Mouse (Mus musculus): ENCODE results near the gene Clptm1.
A peak's percentile ranks its signal among the peaks of the same experiment; 100 is the strongest.
"Not testable (repeated sequence)": the region's sequence is repeated elsewhere in the genome, so short reads cannot be mapped to it uniquely, and the experiment has no call there.

Clptm1 gene

DNA sequence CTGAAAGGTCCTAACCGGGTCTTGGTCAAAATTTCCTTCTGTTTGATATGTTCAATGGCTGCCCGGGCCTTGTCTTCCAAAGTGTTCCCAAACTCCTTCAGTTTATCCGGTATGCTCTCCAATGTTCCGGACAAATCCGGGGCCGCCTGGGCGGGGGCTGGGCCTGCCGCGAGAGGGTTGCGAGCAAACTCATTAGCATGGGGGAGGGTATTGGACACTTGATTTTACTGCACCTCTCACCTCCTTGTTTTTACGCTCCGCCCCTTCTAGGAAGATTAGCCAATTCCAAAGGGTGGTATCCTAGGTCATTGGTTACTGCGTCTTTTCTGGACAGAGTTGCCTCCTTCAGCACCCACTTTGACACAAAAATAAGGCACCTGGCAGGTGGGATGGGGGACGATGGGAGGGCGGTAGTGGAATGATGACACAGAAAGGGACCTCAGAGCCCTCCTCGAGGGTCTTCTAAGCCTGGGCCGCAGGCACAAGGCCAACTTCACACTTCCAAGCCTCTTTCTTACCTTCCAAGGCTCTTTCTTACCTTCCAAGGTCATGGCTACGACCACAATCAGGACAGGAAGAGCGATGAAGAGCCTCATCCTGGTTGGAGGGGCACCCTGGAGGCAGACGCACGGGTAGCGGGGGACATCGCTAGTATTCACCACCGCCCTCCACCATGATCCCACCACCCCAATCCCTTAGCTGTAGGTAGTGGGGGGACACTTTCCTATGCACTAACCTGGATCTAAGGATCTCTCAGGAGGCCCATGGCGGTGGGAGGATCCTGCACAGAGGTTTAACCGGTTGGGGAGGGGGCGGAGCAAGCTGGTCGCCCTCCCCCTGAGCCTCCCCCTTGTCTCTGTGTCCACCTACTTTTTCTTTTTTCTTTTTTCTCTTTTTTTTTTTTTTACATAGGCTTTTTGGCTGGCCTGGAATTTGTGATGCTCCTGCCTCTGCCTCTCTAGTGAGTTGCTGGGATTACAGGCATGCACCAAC lies 27.3 kb upstream of the Clptm1 start, which contains the start of gene Apoc1:
Apoc1 (minus strand) TSS at position 788 of the 993 bp plus-strand sequence.
- no peak for DNase-seq (ENCODE audit: inconsistent ontology term)

DNA sequence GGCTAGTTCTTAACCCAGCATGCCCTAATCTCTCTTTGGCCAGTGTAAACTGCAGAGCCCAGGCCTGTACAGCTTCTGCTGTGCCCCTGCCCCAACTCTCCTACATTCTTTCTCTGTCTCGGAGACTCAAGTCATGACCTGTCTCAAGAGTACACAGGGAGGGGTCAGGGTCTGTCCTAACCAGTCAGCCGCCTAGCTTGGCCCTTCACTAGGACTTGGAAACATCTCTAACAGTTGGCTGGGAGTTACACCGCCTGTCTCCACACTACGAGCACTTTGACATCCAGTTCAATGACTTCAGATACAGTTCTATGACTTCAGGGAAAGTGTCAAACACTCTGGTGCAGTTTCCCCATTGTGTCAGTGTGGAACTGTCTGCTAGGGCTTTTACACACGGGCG lies 26.6 kb upstream of the Clptm1 start:
- no peak for DNase-seq (ENCODE audit: inconsistent ontology term)

DNA sequence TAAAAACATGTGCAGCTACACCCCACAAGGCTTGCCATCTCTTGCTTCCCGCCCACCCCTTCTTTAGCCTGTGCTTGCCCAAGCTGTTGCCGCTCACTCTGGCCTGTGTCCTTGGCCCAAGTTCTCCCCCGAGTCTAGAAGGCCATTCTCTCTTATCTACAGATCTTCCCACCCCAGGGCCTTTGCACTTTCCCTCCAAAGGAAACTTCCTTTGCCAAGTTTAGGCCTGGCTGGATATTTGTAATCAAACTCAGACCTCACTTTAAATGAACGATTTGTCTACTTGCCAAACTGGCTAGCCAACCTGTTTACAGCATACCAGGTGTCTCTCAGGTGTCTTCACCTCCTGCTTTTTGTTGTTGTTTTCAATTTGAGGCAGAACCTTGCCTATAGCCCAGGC lies 26.0 kb upstream of the Clptm1 start:
- no peak for DNase-seq (ENCODE audit: inconsistent ontology term)

DNA sequence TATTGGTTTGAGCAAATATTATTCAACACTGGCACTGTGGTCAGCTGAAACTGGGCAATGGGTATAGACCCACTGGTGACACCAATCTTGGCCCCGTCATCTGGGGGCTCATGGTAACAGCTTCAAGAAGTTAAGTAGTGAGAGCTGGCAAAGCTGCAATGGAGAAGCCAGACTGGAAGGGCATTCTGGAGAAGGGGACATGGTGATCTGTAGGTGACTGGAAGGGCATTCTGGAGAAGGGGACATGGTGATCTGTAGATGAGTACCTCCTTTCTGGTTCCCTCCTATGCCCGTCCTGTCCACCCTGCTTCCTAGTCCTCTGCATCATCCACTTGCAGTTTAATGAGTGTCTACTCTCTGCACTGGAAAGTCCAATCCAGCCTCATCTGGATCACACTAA lies 23.8 kb upstream of the Clptm1 start:
- no peak for DNase-seq (ENCODE audit: inconsistent ontology term)

DNA sequence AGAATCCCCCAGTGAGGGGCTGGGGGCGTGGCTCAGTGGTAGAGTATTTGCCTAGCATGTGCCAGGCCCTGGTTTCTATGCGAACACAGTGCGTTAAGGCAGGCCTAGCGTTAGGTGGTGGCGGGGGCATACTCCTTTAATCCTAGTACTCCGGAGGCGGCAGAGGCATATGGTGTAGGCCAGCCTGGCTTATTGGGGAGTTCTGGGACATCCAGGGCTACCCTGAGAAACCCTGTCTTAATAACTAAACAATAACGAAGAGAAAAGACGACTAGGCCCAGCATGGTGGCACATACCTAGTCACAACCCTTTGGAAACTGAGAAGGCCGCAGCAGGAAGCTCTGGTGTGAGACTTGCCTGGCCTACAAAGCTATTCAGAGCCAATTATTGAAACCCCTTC lies 23.3 kb upstream of the Clptm1 start:
- DNase-seq (ENCODE audit: inconsistent ontology term) = no peak

DNA sequence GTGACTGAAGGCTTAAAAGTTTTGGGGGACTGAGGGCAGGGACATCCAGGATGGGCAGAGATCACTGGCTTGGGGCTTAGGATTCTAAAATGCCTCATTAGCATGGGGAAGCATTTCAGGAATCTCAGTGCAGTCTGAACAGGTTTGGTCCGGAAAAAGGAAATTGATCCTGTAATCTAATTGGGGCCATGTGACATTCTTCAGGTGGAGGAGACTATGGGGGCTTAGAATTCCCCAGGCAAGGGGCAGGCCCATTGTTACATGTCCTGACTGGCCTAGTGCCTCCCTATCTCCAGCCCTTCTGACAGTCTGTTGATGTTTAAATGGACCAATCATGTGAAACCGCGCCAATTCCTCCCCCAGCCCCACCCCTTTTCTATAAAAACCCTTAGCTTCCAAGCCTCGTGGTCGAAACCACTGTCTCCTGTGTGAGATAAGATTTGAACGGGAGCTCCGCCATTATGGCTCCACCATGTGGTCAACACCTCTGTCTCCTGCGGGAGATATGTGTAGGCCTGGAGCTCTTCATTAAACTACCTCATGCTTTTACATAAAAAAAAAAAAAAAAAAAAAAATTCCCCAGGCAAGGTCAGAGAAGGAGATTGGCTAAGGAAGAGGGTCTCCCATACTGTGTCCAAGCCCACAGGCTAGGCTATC lies 22.2 kb upstream of the Clptm1 start:
- not testable (repeated sequence) for DNase-seq (ENCODE audit: inconsistent ontology term)

DNA sequence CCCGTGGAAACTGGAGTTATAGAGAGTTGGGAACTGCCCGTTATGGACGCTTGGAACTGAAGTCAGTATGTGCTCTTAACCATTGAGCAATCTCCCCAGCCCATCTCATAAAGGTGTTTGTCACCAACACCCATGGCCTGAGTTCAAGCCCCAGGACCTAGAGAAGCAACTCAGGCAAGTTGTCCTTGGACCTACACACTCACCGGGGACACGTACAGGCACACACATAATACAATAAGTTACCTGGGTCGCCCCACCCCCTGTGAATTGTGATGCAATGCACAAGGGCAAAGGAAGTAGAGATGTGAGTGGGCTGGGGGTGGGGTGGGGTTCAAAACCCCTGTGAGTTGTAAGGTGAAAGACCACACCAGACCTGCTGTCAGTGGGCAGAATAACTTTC lies 21.7 kb upstream of the Clptm1 start:
- DNase-seq (ENCODE audit: inconsistent ontology term) = no peak

DNA sequence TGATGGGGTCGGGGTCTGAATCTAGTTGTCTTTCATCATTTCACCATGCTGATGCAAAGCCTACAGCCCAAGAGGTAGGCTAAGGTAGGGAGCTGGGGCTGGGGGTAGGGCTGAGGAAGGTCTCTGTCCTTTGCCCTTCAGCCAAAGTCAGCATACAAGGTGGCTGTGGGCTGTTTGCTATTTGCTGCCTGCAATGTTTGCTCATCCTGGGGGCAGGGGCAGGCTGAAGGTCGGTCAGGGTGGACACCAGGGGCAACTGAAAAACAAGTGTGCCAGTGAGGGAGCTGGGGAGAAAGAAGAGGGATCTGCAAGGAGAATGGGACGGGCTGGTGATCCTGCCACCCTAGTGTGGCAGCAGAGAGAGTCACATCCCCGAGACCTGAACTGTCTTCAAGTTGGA lies 20.5 kb upstream of the Clptm1 start:
- DNase-seq (ENCODE audit: inconsistent ontology term) = no peak

DNA sequence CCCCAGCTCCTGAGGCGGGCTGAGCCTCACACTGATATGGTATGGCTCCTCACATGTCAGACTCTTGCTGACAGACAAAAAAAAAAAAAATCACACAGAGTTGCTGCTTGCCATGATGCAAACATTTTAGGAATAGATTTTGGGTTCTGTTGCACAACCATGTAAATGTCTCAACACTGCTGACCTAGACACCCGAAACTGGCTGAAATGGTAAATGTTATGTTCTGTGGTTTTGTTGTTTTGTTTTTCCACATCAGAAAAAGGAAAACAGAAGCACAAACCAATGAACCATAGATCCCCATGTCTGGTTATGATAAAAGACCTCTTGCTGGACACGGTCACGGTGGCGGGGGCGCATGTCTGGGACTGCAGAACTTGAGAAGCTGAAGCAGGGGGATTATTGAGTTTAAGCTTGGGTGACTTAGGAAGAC lies 19.0 kb upstream of the Clptm1 start:
- DNase-seq (ENCODE audit: inconsistent ontology term) = no peak

DNA sequence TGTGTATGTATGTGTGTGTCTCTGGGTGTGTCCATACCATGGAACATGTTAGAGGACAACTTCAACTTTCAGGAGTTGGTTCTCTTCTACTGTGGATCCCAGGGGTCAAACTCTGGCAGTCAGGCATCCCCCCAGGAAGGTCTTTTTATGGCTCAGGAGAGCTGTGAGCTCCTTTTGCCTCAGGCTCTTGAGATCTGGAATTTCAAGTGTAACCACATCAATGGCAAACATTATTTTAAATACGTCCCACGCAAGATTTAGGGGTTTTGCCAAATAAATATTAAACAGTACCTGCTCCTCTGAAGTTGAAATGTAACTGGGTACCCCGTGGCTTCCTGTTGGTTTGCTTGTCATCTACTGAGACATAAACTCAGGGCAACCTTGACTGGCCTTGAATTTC lies 18.1 kb upstream of the Clptm1 start:
- DNase-seq (ENCODE audit: inconsistent ontology term) = no peak

DNA sequence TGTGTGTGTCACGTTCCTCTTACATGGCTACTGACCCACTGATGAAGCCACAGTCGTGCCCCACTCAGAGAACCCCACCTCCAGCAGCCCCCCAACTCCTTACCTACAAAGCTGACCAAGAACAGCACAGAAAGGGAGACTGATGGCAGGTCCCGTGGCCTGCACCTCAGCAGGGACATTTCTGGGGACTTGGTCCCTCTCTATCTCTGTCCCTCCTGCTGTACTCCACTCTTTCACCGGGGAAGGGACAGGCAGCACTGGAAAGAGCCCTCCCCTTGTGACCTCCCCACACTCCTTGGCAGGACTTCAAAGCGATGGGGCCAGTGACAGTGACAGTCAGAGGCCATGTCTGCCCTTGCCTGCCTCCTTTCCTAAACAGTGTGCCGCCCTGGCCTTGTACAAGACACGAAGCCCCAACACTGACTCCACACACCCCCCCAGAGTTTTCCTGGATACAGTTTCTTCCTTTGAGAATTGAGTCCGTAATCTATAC lies 16.4 kb upstream of the Clptm1 start, which contains the start of the genes Gm44805 and Apoc4:
Gm44805 (minus strand) TSS at position 222 of the 493 bp plus-strand sequence.
Apoc4 (minus strand) TSS at position 278 of the 493 bp plus-strand sequence.
- DNase-seq (ENCODE audit: inconsistent ontology term) = no peak

DNA sequence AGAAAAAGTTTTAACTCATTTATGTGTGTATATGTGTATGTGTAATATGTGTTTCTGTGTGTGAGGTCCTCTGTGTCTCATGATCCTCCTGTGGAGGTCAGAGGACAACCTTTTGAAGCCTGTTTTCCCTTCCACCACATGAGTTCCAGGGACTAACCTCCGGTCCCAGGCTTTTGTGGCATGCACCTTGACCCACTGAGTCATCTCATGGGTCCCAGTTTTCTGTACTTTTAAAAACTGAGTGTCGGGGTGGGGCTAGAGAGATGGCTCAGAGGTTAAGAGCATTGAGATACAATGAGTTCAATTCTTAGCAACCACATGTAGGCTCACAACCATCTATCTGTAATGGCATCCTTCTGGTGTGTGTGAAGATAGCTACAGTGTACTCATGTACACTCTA lies 15.9 kb upstream of the Clptm1 start:
- no peak for DNase-seq (ENCODE audit: inconsistent ontology term)

DNA sequence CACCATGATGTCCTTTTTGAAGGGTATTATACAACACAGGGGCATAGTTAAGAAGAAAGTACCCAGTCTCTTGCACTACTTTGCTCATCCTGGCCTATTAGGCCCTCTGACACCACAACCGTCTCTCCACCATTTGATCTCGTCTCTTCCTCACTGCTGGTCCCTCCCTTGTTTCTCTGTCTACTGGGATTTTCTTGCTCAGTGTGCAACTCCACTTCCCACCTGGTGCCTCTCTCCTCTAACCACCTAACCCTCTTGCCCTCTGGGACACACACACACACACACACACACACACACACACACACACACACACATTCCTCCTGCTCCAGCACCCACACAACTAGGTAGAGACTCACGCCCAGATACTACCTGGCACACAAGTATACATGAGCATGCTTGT lies 14.1 kb upstream of the Clptm1 start:
- no peak for DNase-seq (ENCODE audit: inconsistent ontology term)

DNA sequence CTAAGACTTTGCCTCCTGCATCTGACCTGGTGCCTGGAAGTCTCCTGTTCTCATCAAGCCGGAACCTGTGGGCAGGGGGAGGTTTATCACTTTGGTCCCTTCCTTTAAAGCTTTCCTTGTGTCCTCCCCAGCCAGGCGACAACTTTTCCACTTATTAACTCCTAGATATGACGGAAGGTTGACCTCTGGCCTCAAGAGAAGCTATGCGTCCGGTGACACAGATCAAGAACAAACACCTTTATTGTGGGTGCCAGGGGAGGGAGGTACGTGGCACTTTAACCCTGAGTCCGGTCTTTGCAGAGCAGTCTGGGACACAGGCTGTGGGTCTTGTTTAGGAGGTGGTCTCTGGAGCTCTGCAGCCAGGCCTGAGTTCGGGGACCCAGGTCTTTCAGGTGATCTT lies 13.0 kb upstream of the Clptm1 start, which contains the start of gene Apoc2:
Apoc2 (minus strand) TSS at position 70 of the 400 bp plus-strand sequence.
- DNase-seq (ENCODE audit: inconsistent ontology term) = no peak

DNA sequence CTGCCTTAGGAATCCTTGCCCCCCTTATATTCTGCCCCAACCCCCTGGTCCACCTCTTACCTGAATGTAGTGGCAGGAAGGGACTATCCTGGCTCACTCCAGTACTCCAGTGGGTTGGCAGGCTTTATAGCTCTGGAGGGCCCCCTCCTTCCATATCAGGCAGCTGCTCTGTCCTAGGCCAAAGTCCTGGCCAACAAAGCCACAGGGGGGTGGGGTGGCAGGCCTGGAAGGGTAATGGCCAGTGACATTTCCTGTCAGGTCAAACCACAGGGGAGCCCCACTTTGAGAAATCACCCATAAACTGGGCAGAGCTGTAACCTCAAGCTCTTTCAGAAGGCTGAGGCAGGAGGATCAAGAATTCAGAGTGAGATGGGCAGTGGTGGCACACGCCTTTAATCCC lies 11.8 kb upstream of the Clptm1 start:
- DNase-seq (ENCODE audit: inconsistent ontology term) = no peak

DNA sequence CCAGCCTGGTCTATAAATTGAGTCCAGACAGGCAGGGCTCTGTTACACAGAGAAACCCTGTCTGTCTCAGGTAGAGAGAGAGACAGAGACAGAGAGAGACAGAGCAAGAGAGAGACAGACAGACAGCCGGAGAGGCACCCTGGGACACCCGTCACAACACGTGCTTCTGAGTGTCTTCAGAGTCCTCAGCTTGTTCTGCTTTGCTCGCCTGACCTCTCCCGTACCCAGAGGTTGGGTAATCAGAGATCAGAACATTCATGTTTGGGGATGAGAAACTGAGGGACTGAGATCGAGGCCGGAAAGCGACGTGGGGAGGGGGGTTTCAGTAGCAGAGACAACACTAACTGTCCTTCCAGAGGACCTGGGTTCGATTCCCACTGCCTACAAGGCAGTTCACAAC lies 11.0 kb upstream of the Clptm1 start:
- no peak for DNase-seq (ENCODE audit: inconsistent ontology term)

DNA sequence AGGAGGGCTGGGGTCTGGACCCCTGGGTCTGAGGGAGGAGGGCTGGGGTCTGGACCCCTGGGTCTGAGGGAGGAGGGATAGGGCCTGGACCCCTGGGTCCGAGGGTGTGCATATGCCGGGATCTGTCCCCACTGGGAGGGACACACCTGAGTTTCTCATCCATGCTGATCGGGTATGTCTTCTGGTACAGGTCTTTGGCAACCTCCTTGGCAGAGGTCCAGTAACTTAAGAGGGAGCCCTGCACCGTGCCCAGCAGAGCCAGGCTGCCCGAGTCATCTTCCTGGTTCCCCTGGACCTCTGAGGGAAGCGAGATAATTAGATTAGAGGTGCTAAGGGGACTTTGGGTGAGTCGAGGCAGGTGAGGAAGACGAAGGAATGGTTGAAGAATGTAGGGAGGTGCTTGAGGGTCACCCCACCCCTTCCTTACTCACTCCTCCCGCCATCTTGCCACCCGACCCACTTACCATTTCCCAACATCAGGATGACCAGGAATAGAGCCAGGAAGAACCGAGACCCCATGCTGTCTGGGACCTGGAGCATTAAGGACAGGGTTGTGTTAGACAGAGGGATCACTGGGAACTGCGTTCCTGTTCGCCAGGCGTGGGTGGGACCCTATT lies 8.4 kb upstream of the Clptm1 start:
- DNase-seq (ENCODE audit: inconsistent ontology term) = no peak

DNA sequence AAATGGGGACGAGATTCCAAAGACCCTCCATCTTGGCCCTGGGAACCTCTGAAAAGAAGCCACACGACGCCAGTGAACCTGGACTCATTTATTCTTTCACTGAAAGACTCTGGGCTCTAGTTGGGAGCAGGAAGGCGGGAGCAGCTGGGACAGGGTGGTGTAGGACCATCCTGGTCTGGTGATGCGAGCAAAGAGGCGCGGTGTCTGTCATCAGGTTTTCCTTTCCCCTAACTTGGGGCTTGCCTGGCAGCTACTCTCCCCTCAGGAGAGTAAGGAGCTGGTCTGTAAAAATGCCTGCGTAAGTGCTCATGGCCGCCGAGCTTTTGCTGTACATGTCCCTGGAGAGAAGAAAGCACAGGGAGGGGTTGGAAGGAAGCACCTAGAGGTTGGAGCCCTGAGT lies 6.7 kb upstream of the Clptm1 start:
- no peak for DNase-seq (ENCODE audit: inconsistent ontology term)

DNA sequence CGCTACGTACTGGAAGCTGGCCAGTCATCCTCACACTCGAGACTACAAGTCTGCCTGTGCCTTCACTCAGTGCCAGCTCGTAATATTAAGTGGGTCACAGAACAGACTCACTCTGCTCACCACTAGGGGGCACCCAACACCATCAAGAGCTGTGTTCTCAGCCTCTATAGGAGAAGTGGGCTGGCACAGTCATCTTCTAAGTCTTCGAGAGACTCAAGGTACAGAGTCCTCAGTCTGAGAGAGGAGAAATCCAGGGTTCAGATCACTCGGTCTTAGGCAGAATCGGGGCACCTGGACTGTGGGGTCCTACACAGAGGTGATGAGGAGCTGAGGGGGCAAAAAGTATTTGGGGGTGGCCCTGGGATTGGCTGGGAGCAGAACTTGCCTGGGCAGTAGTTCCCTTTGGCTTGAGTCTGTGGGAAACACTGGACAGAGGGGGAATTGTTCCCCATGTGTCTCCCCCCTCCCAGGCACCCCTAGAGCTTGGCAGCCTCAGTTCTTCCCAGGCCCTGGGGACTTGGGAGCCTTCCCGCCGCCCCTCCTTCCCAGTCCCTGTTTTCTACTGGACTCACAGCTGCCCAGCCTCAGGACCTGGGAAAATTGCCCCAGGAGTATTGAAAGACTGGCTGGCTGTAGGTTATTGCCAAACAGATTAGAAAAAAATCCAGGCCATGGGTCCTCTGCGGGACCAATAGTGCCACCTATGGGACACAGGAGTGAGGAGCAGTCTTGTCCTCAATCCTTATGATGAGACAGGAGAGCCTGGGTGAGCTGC lies 4.3 kb upstream of the Clptm1 start:
- peak; percentile 94 for DNase-seq (ENCODE audit: inconsistent ontology term)

DNA sequence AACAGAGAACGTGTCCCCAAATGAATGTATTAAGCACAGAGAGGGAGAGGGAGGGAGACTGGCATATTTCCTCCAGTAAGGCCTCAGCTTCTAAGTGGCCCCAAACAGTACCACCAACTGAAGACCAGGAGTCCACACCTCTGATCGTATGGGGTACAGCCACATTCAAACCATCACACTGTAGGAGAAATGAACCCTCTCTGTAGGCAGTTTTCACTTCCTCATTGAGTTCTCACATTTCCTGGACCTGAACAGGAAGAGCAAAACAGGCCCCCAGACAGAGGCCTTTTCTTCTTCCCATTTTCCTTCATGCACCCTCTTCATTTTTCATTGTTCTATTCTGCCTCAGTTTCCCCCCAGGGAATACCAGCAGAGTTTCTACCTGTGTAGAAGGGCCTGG lies 2.6 kb upstream of the Clptm1 start:
- no peak for DNase-seq (ENCODE audit: inconsistent ontology term)

DNA sequence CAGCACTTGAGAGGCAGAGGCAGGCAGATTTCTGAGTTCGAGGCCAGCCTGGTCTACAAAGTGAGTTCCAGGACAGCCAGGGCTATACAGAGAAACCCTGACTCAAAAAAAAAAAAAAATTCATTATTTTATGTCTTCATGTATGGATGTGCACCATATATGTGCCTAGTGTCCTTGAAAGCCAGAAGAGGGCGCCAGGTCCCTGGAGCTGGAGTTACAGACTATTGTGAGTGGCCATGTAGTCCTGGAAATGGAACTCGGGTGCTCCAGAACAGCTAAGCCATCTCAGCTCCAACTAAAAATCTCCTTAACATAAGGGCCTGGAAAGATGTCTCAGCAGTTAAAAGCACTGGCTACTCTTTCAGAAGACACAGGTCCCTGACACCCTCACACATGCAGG lies 1.9 kb upstream of the Clptm1 start:
- no peak for DNase-seq (ENCODE audit: inconsistent ontology term)

Measured in Muller cell, postnatal 12 days (primary cell).